Mouse (Mus musculus) right cerebral cortex, postnatal 10 days (tissue): ENCODE results near the gene Slc17a4.

Experiments used
- DNase-seq, 2 experiments: peaks; one replicate each; pipeline ENCODE4 v3.0.0; 2021; ENCODE audit warnings: low spot score in 2 of 2

Slc17a4 gene

DNA sequence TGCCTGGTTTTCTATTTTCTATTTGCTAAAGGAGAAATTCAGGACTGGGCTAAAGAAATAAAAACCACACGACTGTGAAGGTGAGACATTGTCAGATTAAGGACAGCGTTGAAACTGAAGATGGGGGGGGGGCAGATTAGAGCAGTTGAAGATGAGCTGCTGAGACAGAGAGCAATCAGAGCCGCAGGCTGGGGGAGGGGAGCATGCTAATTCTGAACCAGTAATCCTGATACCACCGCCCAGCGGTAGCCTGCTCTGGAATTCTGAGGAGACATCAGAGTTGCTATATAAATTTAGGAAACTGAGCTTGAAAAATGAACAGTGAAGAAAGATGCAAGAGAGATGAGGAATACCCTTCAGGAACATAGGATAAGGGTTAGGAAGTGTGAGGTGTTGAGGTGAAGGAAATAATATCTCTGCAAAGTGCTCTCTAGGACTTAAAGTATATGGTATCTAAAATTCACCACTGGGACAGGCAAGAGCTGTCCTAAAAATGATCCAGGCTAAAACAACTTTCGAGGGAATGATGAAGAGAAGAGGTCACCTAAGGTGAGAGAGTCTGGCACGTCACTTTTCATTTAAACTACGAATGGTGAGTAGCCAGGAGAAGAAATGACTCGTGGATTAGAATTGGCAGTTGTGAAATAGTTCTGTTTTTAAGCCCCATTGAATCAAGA, 22.1 kb downstream of the Slc17a4 start:
- DNase-seq, result no peak

DNA sequence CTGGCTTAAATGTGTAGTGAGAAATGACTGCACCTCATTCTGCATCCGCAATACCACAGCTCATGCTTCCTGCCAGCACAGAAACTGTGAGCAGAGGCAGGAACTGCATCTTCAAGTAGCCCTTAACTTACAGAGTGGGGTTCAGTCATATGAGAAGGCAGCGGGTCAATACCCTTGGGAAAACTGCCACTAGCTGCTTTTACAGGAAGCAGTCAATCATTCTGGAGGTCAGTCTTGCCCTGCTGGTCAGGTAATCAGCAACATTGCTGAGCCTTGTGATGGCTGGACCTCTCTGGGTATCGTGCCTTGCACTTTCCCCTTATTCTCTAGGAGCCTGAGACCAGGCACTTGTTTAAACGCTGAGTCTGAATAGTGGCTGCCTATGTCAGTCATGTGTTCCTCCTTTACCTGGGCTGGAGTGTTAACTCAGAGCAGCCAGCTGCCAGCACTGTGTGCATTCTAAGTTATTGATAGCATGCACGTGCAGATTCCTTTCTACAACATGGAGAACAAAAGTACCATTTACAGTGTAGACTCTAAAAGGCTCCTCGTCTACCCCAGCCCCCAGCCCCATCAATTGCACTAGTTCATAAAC, 25.7 kb downstream of the Slc17a4 start:
- DNase-seq, result no peak

DNA sequence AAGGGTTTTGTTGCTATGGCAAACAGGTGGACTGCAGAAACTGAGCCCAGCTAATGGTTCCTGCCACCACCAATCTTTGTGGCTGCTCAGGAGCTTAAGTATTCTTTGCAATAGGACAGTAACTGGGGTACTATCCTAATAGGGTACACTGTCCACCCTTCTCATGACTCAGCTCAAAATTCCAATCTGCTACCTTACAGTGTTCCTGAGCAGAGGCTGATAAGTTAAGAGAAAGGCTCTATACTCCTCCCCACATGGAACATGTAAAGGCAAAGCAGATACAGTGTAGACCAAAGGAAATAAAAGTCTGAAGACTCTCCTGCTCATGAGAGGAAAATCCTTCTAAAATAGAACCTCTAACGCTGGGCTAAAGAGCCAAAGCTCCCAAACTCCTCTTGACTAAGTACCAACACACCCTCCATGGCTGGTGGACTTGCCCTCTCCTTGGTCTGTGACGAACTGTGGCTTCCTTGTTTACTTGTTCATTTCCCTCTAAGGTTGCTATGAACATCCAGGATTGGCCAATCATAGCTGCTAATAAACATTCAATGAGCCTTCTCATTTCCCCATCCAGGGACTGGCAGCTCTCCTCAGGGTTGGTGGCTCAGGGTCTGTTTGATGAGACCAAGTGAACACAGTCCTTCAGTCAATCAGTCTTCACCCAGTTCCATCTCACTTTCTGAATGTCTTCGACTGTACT, 27.6 kb downstream of the Slc17a4 start:
- DNase-seq, result no peak

DNA sequence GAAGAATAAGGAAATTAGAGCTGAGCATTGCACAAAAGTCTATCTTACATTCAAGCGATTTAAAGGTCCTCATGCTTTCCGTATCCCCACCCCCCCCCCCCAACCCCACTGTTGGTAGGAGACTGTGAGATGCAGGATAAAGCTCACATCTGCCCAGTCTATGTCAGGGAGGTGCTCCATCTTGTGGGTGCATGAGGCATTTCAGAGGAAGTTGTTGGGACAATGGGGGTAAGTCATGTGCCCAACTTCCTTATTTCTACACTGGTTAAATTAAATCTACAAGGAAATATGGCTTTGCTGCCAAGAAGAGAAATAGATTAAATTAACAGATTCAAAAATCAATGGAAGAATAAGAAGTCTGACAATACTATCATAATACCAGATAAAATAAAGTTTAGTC, 29.3 kb downstream of the Slc17a4 start:
- no peak for DNase-seq

DNA sequence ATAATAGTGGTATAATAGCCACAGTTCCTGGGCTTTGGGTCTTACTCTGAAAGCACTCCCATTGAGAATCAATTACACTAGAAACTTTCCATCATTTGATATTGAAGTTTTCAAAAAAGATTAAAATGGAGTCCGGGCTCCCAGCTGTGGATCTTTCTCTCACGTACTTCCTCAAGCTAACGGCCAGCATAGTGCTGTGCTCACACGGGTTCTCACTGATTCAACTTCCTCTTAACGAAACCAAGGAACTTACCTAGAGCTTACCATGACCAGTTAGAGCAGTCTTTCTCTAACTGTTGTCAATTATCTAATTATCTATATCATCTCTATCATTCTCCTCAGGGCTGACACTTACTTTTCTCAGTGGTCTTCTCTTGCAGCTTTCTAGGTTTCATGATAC, 35.2 kb downstream of the Slc17a4 start:
- no peak for DNase-seq

DNA sequence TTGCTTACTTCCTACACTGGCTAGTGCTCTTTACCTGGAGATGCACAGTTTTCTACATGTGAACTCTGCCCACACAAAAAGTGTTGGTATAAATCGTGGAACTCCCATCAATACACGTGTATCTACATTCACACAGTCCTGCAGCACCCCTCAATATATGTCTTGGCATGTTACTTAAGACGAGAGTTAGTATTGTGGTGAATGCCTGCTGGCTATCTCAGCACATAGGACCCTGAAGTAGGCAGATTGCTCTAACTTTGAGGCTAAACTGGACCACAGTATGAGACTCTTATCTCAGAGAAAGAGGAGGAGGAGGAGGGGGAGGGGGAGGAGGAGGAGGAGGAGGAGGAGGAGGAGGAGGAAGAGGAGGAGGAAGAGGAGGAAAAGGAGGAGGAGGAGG, 35.7 kb downstream of the Slc17a4 start:
- DNase-seq, result no peak

DNA sequence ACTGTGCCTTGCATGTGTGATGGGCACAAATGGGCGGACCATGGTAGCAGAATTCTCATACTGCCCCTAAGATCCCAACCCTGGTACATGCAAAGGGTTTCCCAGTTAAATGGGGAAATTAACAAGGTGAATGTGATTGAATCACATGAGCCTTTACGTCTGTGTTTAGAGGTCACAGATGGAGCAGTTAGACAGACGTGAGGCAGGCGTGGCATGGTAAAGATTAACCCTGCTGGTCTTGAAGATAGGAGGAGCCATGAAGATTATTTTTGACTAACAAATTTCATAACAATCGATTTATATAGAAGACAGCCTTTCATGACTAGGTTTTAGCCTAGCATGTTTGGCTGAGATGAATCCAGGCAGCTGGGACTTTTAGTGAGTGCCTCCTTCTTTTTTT, 41.7 kb downstream of the Slc17a4 start:
- DNase-seq, result no peak

DNA sequence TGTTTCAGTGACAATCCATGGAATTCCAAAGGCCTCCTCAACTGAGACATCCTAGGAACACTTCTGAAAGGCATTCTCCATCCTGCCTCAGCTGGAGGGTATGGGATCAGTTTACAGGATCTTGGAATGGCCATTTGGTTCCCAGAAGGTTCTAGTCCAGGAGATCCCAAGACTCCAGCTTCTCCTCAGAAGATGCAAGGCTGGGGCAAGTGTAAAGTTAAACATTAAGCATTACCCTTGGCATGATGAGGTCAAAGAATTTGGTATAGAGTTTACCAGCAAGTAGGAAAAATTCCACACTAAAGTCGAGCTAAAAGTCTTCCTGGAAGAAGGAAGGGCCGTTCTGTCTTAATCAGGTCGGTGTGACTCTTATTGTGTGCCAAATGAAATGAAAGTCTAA, 44.8 kb downstream of the Slc17a4 start:
- DNase-seq, result no peak

DNA sequence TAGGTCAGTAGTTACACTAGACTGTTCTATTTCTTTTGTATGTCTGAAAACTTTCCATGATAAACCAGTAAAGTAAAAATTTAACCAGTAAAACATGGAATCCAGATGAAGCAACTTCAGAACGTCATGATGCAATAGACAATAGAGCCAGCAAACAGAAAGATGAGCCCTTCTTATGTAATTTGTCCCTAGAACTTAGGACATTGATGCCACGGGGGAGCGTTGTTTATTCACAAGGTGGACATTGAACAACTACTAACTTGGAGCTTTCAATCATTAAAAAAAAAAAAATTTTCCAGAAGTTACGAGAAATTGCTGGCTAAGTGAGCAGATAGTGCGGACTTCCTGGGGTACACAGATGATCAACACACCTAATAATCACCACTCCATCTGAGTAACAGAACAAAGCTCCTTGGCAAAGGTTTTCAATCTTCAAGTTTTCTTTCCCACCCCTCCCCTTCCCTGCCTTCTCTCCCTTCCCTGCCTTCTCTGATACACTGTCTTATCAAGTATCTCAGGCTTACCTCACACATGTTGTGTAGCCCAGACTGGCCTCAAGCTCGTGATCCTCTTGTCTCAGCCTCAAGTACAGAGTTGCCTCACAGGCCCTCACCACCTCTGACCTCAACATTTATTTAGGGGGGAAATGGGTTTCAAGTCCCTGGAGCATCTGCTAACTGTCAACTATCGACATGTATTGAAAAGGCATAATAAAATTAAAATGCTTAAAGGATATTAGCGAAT, 45.8 kb downstream of the Slc17a4 start:
- no peak for DNase-seq

DNA sequence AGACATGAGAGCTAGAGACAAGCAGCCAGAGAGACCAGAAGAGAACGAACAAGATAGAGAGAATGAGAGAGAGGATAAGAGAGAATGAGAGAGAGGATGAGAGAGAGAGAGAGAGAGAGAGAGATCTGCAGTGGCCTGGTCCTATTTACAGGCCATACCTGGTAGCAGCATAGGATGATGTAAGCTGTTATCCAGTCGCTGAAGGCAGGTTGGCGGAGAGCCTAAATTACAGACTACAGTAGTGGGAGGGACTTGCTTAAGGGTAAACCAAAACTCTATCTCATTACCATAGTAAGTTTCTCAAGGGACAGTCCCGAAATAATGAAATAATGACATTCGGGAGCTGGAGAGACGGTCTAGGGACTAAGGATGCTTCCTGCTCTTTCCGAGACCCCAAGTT, 47.4 kb downstream of the Slc17a4 start, which contains the start of gene Slc17a1:
TSS of gene Slc17a1 (plus strand) at position 346 of the 400 bp plus-strand sequence.
- DNase-seq, result no peak

DNA sequence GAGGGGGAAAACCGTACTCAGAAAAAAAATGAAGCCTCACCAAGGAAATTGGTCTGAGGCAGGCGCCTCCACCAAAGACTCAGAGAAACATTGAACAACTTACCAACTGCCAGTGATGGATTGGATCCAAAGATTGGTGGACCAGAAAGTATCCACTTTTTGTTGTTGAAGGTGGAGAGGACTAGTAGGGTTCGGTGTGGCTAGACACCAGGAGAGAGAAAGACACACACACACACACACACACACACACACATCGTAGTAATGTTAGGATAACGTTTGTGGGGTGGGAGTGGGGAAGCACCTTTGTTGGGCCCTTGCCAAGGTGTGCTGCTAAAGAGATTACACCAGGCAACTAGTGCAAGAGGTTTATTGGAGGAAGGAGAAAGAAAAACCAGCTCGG, 47.8 kb downstream of the Slc17a4 start:
- no peak for DNase-seq

DNA sequence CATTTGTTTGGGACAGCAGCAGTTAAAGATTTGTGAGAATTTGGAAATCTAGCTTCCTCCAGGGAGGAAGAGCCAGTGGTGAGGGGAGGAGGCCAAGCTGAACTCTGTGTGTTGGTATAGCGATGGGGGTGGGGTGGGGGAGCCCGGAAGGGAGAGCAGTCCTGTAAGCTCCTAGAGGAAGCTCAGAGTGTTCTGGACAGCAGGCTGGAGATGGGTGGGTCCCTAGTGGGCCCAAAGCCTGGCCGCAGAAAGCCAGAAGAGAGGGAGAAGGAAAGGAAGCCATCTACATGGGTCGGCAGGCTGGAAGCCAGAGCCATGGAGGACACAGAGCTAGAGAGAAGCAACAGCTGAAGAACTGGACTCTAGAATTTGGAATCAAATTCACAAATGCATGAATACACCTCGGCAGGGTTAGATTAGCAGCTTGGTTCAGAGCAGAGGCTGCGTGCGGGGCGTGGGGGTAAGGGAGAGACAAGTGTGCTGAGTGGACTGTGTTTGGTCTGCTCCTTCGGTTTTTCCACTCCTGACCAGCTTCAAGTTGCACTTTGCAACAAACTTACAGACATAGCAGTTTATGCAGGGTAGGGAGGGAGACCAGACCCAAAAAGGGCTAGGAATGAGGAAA, 48.6 kb downstream of the Slc17a4 start:
- DNase-seq, result no peak

DNA sequence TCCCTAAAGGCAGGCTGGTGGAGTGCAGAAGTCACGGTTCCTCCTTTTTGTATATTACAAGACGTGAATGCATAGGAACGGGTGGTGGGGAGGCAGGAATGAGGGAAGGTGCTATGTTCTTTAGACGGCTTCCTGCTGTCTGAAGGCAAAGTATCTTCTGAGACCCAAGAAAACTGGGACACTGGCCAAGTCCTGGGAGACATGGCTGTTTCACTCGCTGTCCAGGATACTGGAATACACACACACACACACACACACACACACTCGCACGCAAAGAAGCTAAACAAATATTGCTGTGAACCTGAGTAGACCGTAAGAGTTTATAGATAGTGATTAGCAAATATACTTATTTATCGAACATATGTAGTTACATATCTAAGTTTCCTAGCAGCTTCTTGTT, 50.1 kb downstream of the Slc17a4 start:
- DNase-seq, result no peak

DNA sequence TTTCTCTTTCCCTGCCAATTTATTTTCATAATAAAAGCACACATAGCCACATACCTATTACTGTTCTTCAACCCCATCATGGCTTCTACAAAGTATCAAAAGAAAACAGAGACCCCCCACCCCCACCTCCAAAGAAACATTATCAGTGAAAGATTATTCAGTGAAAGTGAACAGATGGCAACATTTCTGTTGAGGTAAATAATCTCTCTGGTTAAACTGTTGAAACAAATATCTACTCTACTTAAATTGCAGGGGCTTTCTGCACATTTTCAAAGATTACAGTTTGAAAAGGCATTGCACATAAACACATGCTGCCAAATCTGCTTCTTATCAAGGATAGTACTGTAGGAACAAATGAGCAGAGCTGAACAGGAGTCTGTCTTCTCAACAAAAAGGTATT, 53.0 kb downstream of the Slc17a4 start:
- no peak for DNase-seq

DNA sequence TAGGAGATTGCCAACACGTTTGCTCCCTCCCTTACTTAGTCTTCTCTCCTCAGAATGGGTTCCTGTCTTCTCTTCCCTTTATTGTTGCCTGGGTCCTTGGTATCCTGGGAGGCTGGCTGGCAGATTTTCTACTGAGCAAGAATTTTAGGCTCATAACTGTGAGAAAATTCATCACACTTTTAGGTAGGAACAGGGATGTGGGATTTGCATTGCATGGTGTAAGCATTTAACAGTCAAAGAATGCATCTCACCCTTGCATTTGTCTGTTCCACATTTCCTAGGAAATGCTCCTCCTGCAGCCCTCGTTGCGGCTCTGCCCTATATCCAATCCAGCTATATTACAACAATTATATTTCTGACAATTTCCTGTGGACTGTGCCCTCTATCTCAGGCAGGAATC, 58.4 kb downstream of the Slc17a4 start:
- DNase-seq, result no peak

DNA sequence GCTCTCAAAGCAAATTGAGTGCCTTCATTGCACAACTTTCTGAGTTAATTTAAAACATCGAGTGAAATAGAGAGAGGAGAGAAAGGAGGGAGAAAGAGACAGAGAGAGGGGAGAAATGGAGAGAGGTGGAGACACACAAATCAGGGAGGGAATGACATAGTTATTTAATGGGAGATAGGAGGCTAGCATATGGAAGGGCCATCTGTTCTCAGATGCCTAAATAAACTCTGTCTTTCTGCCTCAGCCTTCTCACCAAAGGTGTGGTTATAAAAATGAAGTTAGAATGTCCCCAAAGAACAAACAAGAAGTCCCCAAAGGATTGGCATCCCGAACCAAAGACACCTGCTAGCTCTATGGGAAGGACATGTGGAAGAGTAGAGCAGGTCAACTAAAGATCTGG, 65.5 kb downstream of the Slc17a4 start:
- DNase-seq, result no peak
